ENCODE assay signal across 10 mouse cellular contexts in genomic region chr7:139075054-139075794, GRCm38 (mm10). TPM values are rescaled to one million over a fixed set of nuclear protein-coding genes. Genes with fewer than 3 reads are reported as not detected.
A peak's percentile ranks its signal among the peaks of the same experiment; 100 is the strongest.
DNase-seq lines count a peak whose midpoint lies in the region; ATAC-seq and TF ChIP-seq lines count a peak whose summit lies in the region.
"Had no signal": no experiment of that assay in that cellular context is flagged by ENCODE, and none has a peak within 500 bp of the region (broad histone marks: within the 10 kb centered on the region; RNA-seq: fewer than 3 reads in every experiment).

No protein-coding gene starts in this region.

- H3K9ac ChIP-seq in intestine, embryonic 14.5 days (ENCODE audit: low read length): no peak overlapping the region
- H3K9ac ChIP-seq in intestine, embryonic 15.5 days: no peak overlapping the region
- H3K9ac ChIP-seq in hindbrain, embryonic 15.5 days: no peak overlapping the region
- no peak overlapping the region for H3K9ac ChIP-seq in neural tube, embryonic 15.5 days (replicated peaks)
- no peak overlapping the region for H3K9ac ChIP-seq in liver, postnatal 0 days (replicated peaks)

- no peak overlapping the region for H3K4me2 ChIP-seq in intestine, embryonic 14.5 days (ENCODE audit: low read length)
- H3K4me2 ChIP-seq in intestine, embryonic 15.5 days (replicated peaks): no peak overlapping the region
- H3K4me2 ChIP-seq in hindbrain, embryonic 15.5 days: no peak overlapping the region
- no peak overlapping the region for H3K4me2 ChIP-seq in neural tube, embryonic 15.5 days
- H3K4me2 ChIP-seq in liver, postnatal 0 days (ENCODE audit: low read depth, low read length): no peak overlapping the region

- no peak overlapping the region for H3K4me3 ChIP-seq in intestine, embryonic 14.5 days (ENCODE audit: low read depth, low read length)
- no peak overlapping the region for H3K4me3 ChIP-seq in intestine, embryonic 15.5 days (replicated peaks)
- no peak overlapping the region for H3K4me3 ChIP-seq in hindbrain, embryonic 15.5 days
- H3K4me3 ChIP-seq in neural tube, embryonic 15.5 days (replicated peaks): no peak overlapping the region
- no peak overlapping the region for H3K4me3 ChIP-seq in liver, postnatal 0 days (ENCODE audit: low read depth, low read length)

- H3K36me3 ChIP-seq in intestine, embryonic 14.5 days (ENCODE audit: control insufficient read depth, insufficient read depth, low read length): no peaks in the 10 kb centered on the region
- no peaks in the 10 kb centered on the region for H3K36me3 ChIP-seq in intestine, embryonic 15.5 days
- no peaks in the 10 kb centered on the region for H3K36me3 ChIP-seq in hindbrain, embryonic 15.5 days
- no peaks in the 10 kb centered on the region for H3K36me3 ChIP-seq in neural tube, embryonic 15.5 days
- H3K36me3 ChIP-seq in liver, postnatal 0 days (replicated peaks; ENCODE audit: insufficient read depth, low read length): no peaks in the 10 kb centered on the region

- 45% methylated on average over 14 of the region's 14 CpGs for WGBS in intestine, embryonic 14.5 days
- 52% methylated on average over 14 of the region's 14 CpGs for WGBS in intestine, embryonic 15.5 days
- WGBS in hindbrain, embryonic 15.5 days: 12% methylated on average over 14 of the region's 14 CpGs
- WGBS in neural tube, embryonic 15.5 days: 7% methylated on average over 14 of the region's 14 CpGs
- 68% methylated on average over 14 of the region's 14 CpGs for WGBS in liver, postnatal 0 days (ENCODE audit: insufficient replicate concordance)

- no peaks in the 10 kb centered on the region for H3K27me3 ChIP-seq in intestine, embryonic 14.5 days (replicated peaks; ENCODE audit: control insufficient read depth, insufficient read depth, low read length)
- no peaks in the 10 kb centered on the region for H3K27me3 ChIP-seq in intestine, embryonic 15.5 days (replicated peaks)
- H3K27me3 ChIP-seq in hindbrain, embryonic 15.5 days: no peaks in the 10 kb centered on the region
- no peaks in the 10 kb centered on the region for H3K27me3 ChIP-seq in neural tube, embryonic 15.5 days (replicated peaks)
- no peaks in the 10 kb centered on the region for H3K27me3 ChIP-seq in liver, postnatal 0 days (ENCODE audit: insufficient read depth, low read length)

- ATAC-seq in intestine, embryonic 14.5 days (replicated peaks; ENCODE audit: low FRiP score, low TSS enrichment, low read depth): 0 out of 2 replicates have a peak, but pooled peaks have one; percentile 32
- ATAC-seq in intestine, embryonic 15.5 days: no peak
- no peak for ATAC-seq in hindbrain, embryonic 15.5 days (ENCODE audit: low FRiP score, low read depth)
- ATAC-seq in neural tube, embryonic 15.5 days (ENCODE audit: low FRiP score): no peak
- ATAC-seq in granulocyte monocyte progenitor cell, adult 5-6 weeks (replicated peaks; ENCODE audit: poor library complexity, severe bottlenecking): no peak
- no peak for ATAC-seq in liver, postnatal 0 days

- no peak overlapping the region for H3K27ac ChIP-seq in intestine, embryonic 14.5 days (ENCODE audit: low read depth)
- H3K27ac ChIP-seq in intestine, embryonic 15.5 days: no peak overlapping the region
- 0 out of 2 replicates have a peak overlapping the region, but pooled peaks have one; percentile 12 for H3K27ac ChIP-seq in hindbrain, embryonic 15.5 days (replicated peaks)
- peak overlapping the region; percentile 34; the same call in 1 of the 2 replicates for H3K27ac ChIP-seq in neural tube, embryonic 15.5 days (replicated peaks)
- H3K27ac ChIP-seq in liver, postnatal 0 days (ENCODE audit: low read depth): no peak overlapping the region
- H3K27ac ChIP-seq: kidney, postnatal 0 days had no signal

- no peaks in the 10 kb centered on the region for H3K9me3 ChIP-seq in intestine, embryonic 14.5 days (ENCODE audit: control insufficient read depth, low read length)
- H3K9me3 ChIP-seq in intestine, embryonic 15.5 days: no peaks in the 10 kb centered on the region
- no peaks in the 10 kb centered on the region for H3K9me3 ChIP-seq in hindbrain, embryonic 15.5 days
- H3K9me3 ChIP-seq in neural tube, embryonic 15.5 days (replicated peaks): no peaks in the 10 kb centered on the region
- no peaks in the 10 kb centered on the region for H3K9me3 ChIP-seq in liver, postnatal 0 days (ENCODE audit: low read length)

- no peak for TF ChIP-seq EP300 in liver, postnatal 0 days (IDR thresholded peaks at IDR 0.05; ENCODE audit: low read depth)

- no peak for TF ChIP-seq CTCF in liver, postnatal 0 days (IDR thresholded peaks at IDR 0.05; ENCODE audit: low read depth)

- peaks cover 27% of the 10 kb centered on the region for H3K4me1 ChIP-seq in intestine, embryonic 14.5 days (replicated peaks; ENCODE audit: control insufficient read depth, insufficient read depth, low read length)
- peaks cover 10% of the 10 kb centered on the region; the same call in 1 of the 2 replicates for H3K4me1 ChIP-seq in intestine, embryonic 15.5 days (replicated peaks)
- H3K4me1 ChIP-seq in hindbrain, embryonic 15.5 days (replicated peaks): peaks cover 50% of the 10 kb centered on the region
- H3K4me1 ChIP-seq in neural tube, embryonic 15.5 days: peaks cover 53% of the 10 kb centered on the region
- no peaks in the 10 kb centered on the region for H3K4me1 ChIP-seq in liver, postnatal 0 days (ENCODE audit: insufficient read depth)

- DNase-seq in intestine, embryonic 14.5 days (ENCODE audit: low spot score): no peak
- peak; percentile 41 for DNase-seq in embryo, embryonic 9.5 days (ENCODE audit: extremely low spot score)
- no peak for DNase-seq in liver, postnatal 0 days
- DNase-seq: thymus, postnatal 25 days had no signal

RNA-seq across cellular contexts. Expression of gene Dpysl4, which starts 10.6 kb away (rescaled TPM):
- 28.5 and 30.0 TPM in 2 replicates for polyA plus RNA-seq in intestine, embryonic 14.5 days (2014; fragmentation: Nextera tagmentation; extraction: Ambion mirVana)
- 12.7 and 15.6 TPM in 2 replicates for polyA plus RNA-seq in intestine, embryonic 15.5 days (2015; fragmentation: Nextera tagmentation; extraction: Ambion mirVana)
- polyA plus RNA-seq in hindbrain, embryonic 15.5 days (2015; fragmentation: Nextera tagmentation; extraction: Ambion mirVana): 183 and 192 TPM in 2 replicates
- polyA plus RNA-seq in neural tube, embryonic 15.5 days (2015; fragmentation: Nextera tagmentation; extraction: Ambion mirVana): 153 and 181 TPM in 2 replicates
- total RNA-seq in granulocyte monocyte progenitor cell, adult 5-6 weeks (2014; fragmentation: Nextera tagmentation): not detected in 2 replicates
- not detected in 2 replicates for total RNA-seq in granulocyte monocyte progenitor cell, adult 5-6 weeks (2017)
- 0.04 TPM in 1 of 2 replicates, not detected in the other for polyA plus RNA-seq in liver, postnatal 0 days (2015; fragmentation: Nextera tagmentation; extraction: Ambion mirVana)
- total RNA-seq: monocyte, adult 5-6 weeks had no signal

Comparison
In these comparisons a context has a peak if more than half of its experiments do, and no peak if none do; other contexts are left out.
1. H3K27ac ChIP-seq: peak in hindbrain, embryonic 15.5 days (single experiment) and neural tube, embryonic 15.5 days (single experiment); none in intestine, embryonic 14.5 days (single experiment), intestine, embryonic 15.5 days (single experiment) and liver, postnatal 0 days (single experiment).
2. RNA of gene Dpysl4, which starts 10.6 kb away (polyA plus RNA-seq): 183 to 192 TPM in hindbrain, embryonic 15.5 days, 153 to 181 TPM in neural tube, embryonic 15.5 days, 28.5 to 30.0 TPM in intestine, embryonic 14.5 days and 12.7 to 15.6 TPM in intestine, embryonic 15.5 days; 0.04 TPM in liver, postnatal 0 days; every median in the first group is over 10 times any median in the second.